Mouse (Mus musculus): Measurements from ENCODE around the gene Kxd1.

Gene Kxd1

GRCm38 (mm10) chr8:70527512-70528181 lies at the start of gene Kxd1, which contains the start of gene Fkbp8:
Gene Kxd1, minus strand, starts transcription at chr8:70527956.
Gene Fkbp8, plus strand, starts transcription at chr8:70527724.
- DNase-seq (ENCODE audit: low read depth, low spot score) = peak; percentile 99

- no peak for DNase-seq (ENCODE audit: low read depth, low spot score)
These were observed 49.5 kb upstream of the Kxd1 start for GRCm38 (mm10) chr8:70577207-70577606.

GRCm38 (mm10) chr8:70574915-70575314 lies 47.2 kb upstream of the Kxd1 start:
- DNase-seq (ENCODE audit: low read depth, low spot score) = peak; percentile 76

GRCm38 (mm10) chr8:70574302-70574701 lies 46.5 kb upstream of the Kxd1 start:
- no peak for DNase-seq (ENCODE audit: low read depth, low spot score)

- DNase-seq (ENCODE audit: low read depth, low spot score) = peak; percentile 78
These were observed 43.2 kb upstream of the Kxd1 start for GRCm38 (mm10) chr8:70570990-70571389.

GRCm38 (mm10) chr8:70570360-70570759 lies 42.6 kb upstream of the Kxd1 start:
- DNase-seq (ENCODE audit: low read depth, low spot score) = no peak

GRCm38 (mm10) chr8:70565561-70565960 lies 37.8 kb upstream of the Kxd1 start:
- peak; percentile 42 for DNase-seq (ENCODE audit: low read depth, low spot score)

GRCm38 (mm10) chr8:70564696-70565235 lies 37.0 kb upstream of the Kxd1 start:
- DNase-seq (ENCODE audit: low read depth, low spot score) = no peak

- no peak for DNase-seq (ENCODE audit: low read depth, low spot score)
These were observed 36.1 kb upstream of the Kxd1 start for GRCm38 (mm10) chr8:70563763-70564387.

GRCm38 (mm10) chr8:70562802-70563201 lies 35.0 kb upstream of the Kxd1 start:
- no peak for DNase-seq (ENCODE audit: low read depth, low spot score)

GRCm38 (mm10) chr8:70561809-70562535 lies 34.2 kb upstream of the Kxd1 start:
- DNase-seq (ENCODE audit: low read depth, low spot score) = peak; percentile 91

GRCm38 (mm10) chr8:70561357-70561756 lies 33.6 kb upstream of the Kxd1 start:
- no peak for DNase-seq (ENCODE audit: low read depth, low spot score)

- DNase-seq (ENCODE audit: low read depth, low spot score) = no peak
These were observed 32.8 kb upstream of the Kxd1 start for GRCm38 (mm10) chr8:70560564-70560963.

- peak; percentile 74 for DNase-seq (ENCODE audit: low read depth, low spot score)
These were observed 32.3 kb upstream of the Kxd1 start for GRCm38 (mm10) chr8:70560096-70560495.

GRCm38 (mm10) chr8:70558983-70559382 lies 31.2 kb upstream of the Kxd1 start:
- no peak for DNase-seq (ENCODE audit: low read depth, low spot score)

- DNase-seq (ENCODE audit: low read depth, low spot score) = no peak
These were observed 30.6 kb upstream of the Kxd1 start for GRCm38 (mm10) chr8:70558334-70558733.

GRCm38 (mm10) chr8:70555079-70555747 lies 27.5 kb upstream of the Kxd1 start:
- no peak for DNase-seq (ENCODE audit: low read depth, low spot score)

- peak; percentile 89 for DNase-seq (ENCODE audit: low read depth, low spot score)
These were observed 26.0 kb upstream of the Kxd1 start for GRCm38 (mm10) chr8:70553740-70554139.

- DNase-seq (ENCODE audit: low read depth, low spot score) = peak; percentile 54
These were observed 25.1 kb upstream of the Kxd1 start for GRCm38 (mm10) chr8:70552836-70553235.

- peak; percentile 42 for DNase-seq (ENCODE audit: low read depth, low spot score)
These were observed 23.9 kb upstream of the Kxd1 start for GRCm38 (mm10) chr8:70551558-70552161.
